Mouse (Mus musculus): ENCODE results near the gene Frem1. TPM values are rescaled to one million over a fixed set of nuclear protein-coding genes. Genes with fewer than 3 reads are reported as not detected.

Frem1 gene
- total RNA-seq, 2 experiments from 2014 or later, result 2.0 TPM

Other genes with a start within 250 kb of the Frem1 start
- gene Zdhhc21, start 192.4 kb downstream of the Frem1 start, total RNA-seq (2021), result 10 to 100 TPM; 15.1 to 19.2 TPM
- gene Cer1, start 167.2 kb downstream of the Frem1 start, total RNA-seq (2021), result not detected

Data from heart, postnatal 10 days (tissue).